Mouse (Mus musculus) bone marrow macrophage, adult 2 months (primary cell): Measurements from ENCODE around the gene Brat1.
"Not testable (repeated sequence)": the region's sequence is repeated elsewhere in the genome, so short reads cannot be mapped to it uniquely, and the experiment has no call there.

Experiments used
- CTCF ChIP-seq: IDR thresholded peaks from 2 replicates; pipeline ENCODE4 v1.5.1; 2012; ENCODE audit warnings: low read depth, mild to moderate bottlenecking, low read length, moderate library complexity
- POLR2A ChIP-seq: IDR thresholded peaks from 2 replicates; pipeline ENCODE4 v1.6.1; 2012; ENCODE audit warnings: mild to moderate bottlenecking, low read depth, low read length, borderline replicate concordance

DNA sequence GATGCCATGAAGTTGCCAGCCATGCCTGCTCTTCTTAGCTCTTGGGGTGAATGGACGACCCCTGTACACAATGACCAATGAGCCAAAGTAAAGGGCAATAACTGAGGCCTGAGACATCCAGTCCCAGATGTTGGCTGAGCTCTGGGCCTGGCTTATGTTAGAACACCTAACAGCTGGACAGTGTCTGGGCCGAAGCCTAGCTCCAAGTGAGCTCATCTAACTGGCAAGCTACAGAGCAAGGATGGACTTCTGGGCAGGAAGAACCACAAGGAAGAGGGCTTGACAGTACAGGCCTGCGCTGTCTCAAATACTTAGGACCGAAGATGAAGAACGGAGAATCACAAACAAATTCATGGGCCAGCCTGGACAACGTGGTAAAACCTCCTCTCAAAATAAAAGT is 32.2 kb upstream of the Brat1 start:
- not testable (repeated sequence) for TF ChIP-seq CTCF, POLR2A
